In genomic region chr7:71471319-71471657, GRCm38 (mm10) we compare ENCODE assay signal across 11 mouse cellular contexts.
A peak's percentile ranks its signal among the peaks of the same experiment; 100 is the strongest.
DNase-seq lines count a peak whose midpoint lies in the region; ATAC-seq and TF ChIP-seq lines count a peak whose summit lies in the region.
"Had no signal": no experiment of that assay in that cellular context is flagged by ENCODE, and none has a peak within 500 bp of the region (broad histone marks: within the 10 kb centered on the region; RNA-seq: fewer than 3 reads in every experiment).

No protein-coding gene starts in this region.

- peaks cover 8% of the 10 kb centered on the region; the same call in 1 of the 2 replicates for H3K4me1 ChIP-seq in forebrain, postnatal 0 days (ENCODE audit: insufficient read depth)
- H3K4me1 ChIP-seq in forebrain, embryonic 12.5 days = no peaks in the 10 kb centered on the region; the same call in 1 of the 2 replicates
- peaks cover 36% of the 10 kb centered on the region for H3K4me1 ChIP-seq in kidney, embryonic 14.5 days (ENCODE audit: control insufficient read depth, insufficient read depth, low read length)
- peaks cover 9% of the 10 kb centered on the region; the same call in 1 of the 2 replicates for H3K4me1 ChIP-seq in liver, embryonic 11.5 days (replicated peaks; ENCODE audit: control insufficient read depth, insufficient read depth, low read length)

- no peak for ATAC-seq in forebrain, postnatal 0 days
- no peak for ATAC-seq in forebrain, embryonic 12.5 days (ENCODE audit: low FRiP score)
- peak; percentile 91; the same call in 1 of the 2 replicates for ATAC-seq in kidney, embryonic 14.5 days (ENCODE audit: low FRiP score, low TSS enrichment)
- ATAC-seq in liver, embryonic 11.5 days (replicated peaks; ENCODE audit: low FRiP score) = no peak

- no peak overlapping the region for H3K4me2 ChIP-seq in forebrain, postnatal 0 days (ENCODE audit: low read depth)
- no peak overlapping the region for H3K4me2 ChIP-seq in forebrain, embryonic 12.5 days
- H3K4me2 ChIP-seq in kidney, embryonic 14.5 days (replicated peaks; ENCODE audit: low read depth, low read length) = no peak overlapping the region
- no peak overlapping the region for H3K4me2 ChIP-seq in liver, embryonic 11.5 days

- DNase-seq in forebrain, postnatal 0 days = no peak
- DNase-seq in kidney, adult 11 months = no peak
- DNase-seq in urinary bladder, postnatal 14 days (ENCODE audit: low spot score) = peak; percentile 27
- DNase-seq in urinary bladder, postnatal 4 days (ENCODE audit: low spot score in 2 of 2) = no peak
- no peak for DNase-seq in liver, embryonic 11.5 days (ENCODE audit: low spot score)
- DNase-seq in embryo, embryonic 10 days (ENCODE audit: low spot score) = no peak
- DNase-seq: cerebellum, adult 18-20 months had no signal

- H3K27ac ChIP-seq in forebrain, postnatal 0 days (ENCODE audit: low read depth, low read length) = peak overlapping the region; percentile 75; the same call in 1 of the 2 replicates
- no peak overlapping the region for H3K27ac ChIP-seq in forebrain, embryonic 12.5 days
- H3K27ac ChIP-seq in kidney, embryonic 14.5 days (ENCODE audit: low read depth, low read length) = peak overlapping the region; percentile 97
- H3K27ac ChIP-seq in liver, embryonic 11.5 days (ENCODE audit: low read depth, low read length) = no peak overlapping the region; the same call in 1 of the 2 replicates
- H3K27ac ChIP-seq: macrophage had no signal

- no peak overlapping the region for H3K4me3 ChIP-seq in forebrain, postnatal 0 days (ENCODE audit: low read depth, low read length)
- no peak overlapping the region for H3K4me3 ChIP-seq in forebrain, embryonic 12.5 days (replicated peaks)
- no peak overlapping the region for H3K4me3 ChIP-seq in kidney, embryonic 14.5 days (ENCODE audit: low read length)
- H3K4me3 ChIP-seq in liver, embryonic 11.5 days (ENCODE audit: low read depth, low read length) = no peak overlapping the region
- H3K4me3 ChIP-seq: forebrain, embryonic 10.5 days had no signal

- no peak for TF ChIP-seq CTCF in forebrain, postnatal 0 days (IDR thresholded peaks at IDR 0.05; ENCODE audit: low read depth)

- no peaks in the 10 kb centered on the region for H3K9me3 ChIP-seq in forebrain, postnatal 0 days (ENCODE audit: low read length)
- no peaks in the 10 kb centered on the region for H3K9me3 ChIP-seq in forebrain, embryonic 12.5 days
- no peaks in the 10 kb centered on the region for H3K9me3 ChIP-seq in kidney, embryonic 14.5 days (ENCODE audit: control insufficient read depth, low read length)
- no peaks in the 10 kb centered on the region for H3K9me3 ChIP-seq in liver, embryonic 11.5 days (ENCODE audit: control insufficient read depth, low read length)
- H3K9me3 ChIP-seq: forebrain, embryonic 10.5 days had no signal

- H3K9ac ChIP-seq in forebrain, postnatal 0 days = no peak overlapping the region
- H3K9ac ChIP-seq in forebrain, embryonic 12.5 days = no peak overlapping the region
- H3K9ac ChIP-seq in kidney, embryonic 14.5 days (ENCODE audit: low read depth, low read length) = 0 out of 2 replicates have a peak overlapping the region, but pooled peaks have one; percentile 7
- H3K9ac ChIP-seq in liver, embryonic 11.5 days (ENCODE audit: low read depth, low read length) = no peak overlapping the region

- no peaks in the 10 kb centered on the region for H3K36me3 ChIP-seq in forebrain, postnatal 0 days (ENCODE audit: insufficient read depth)
- H3K36me3 ChIP-seq in forebrain, embryonic 12.5 days (replicated peaks) = no peaks in the 10 kb centered on the region
- H3K36me3 ChIP-seq in kidney, embryonic 14.5 days (ENCODE audit: control insufficient read depth, insufficient read depth, low read length) = no peaks in the 10 kb centered on the region
- no peaks in the 10 kb centered on the region for H3K36me3 ChIP-seq in liver, embryonic 11.5 days (ENCODE audit: control insufficient read depth, insufficient read depth, low read length)
- H3K36me3 ChIP-seq: forebrain, embryonic 10.5 days had no signal

- WGBS in forebrain, postnatal 0 days = 56% methylated on average over 3 of the region's 3 CpGs
- 67% methylated on average over 3 of the region's 3 CpGs for WGBS in forebrain, embryonic 12.5 days
- 5% methylated on average over 3 of the region's 3 CpGs for WGBS in kidney, embryonic 14.5 days
- WGBS in liver, embryonic 11.5 days = 33% methylated on average over 3 of the region's 3 CpGs

- no peaks in the 10 kb centered on the region for H3K27me3 ChIP-seq in forebrain, postnatal 0 days (ENCODE audit: insufficient read depth, low read length)
- H3K27me3 ChIP-seq in forebrain, embryonic 12.5 days = no peaks in the 10 kb centered on the region
- H3K27me3 ChIP-seq in kidney, embryonic 14.5 days (ENCODE audit: control insufficient read depth, insufficient read depth, low read length) = no peaks in the 10 kb centered on the region
- no peaks in the 10 kb centered on the region for H3K27me3 ChIP-seq in liver, embryonic 11.5 days (replicated peaks; ENCODE audit: control insufficient read depth, insufficient read depth, low read length)

Comparison
In these comparisons a context has a peak if more than half of its experiments do, and no peak if none do; other contexts are left out.
1. H3K27ac ChIP-seq: peak in forebrain, postnatal 0 days (single experiment) and kidney, embryonic 14.5 days (single experiment); none in forebrain, embryonic 12.5 days (single experiment) and liver, embryonic 11.5 days (single experiment).